Mouse (Mus musculus) small intestine, adult 2 months (tissue): ENCODE measurements around the gene Slc24a5. TPM values are rescaled to one million over a fixed set of nuclear protein-coding genes. Genes with fewer than 3 reads are reported as not detected.

Experiments used
- H3K27ac ChIP-seq: fragments of 200-500 bp; 2 replicates; pipeline ENCODE4 v1.5.1; 2012; ENCODE audit warnings: low read depth, low read length, control low read depth, inconsistent platforms; ENCODE audit not compliant: insufficient read depth
- H3K27me3 ChIP-seq: fragments of 200-500 bp; 2 replicates; pipeline ENCODE4 v1.6.1; 2012; ENCODE audit warnings: mild to moderate bottlenecking, moderate library complexity, low read length, inconsistent platforms; ENCODE audit not compliant: control insufficient read depth, insufficient read depth
- H3K36me3 ChIP-seq: fragments of 200-500 bp; 2 replicates; pipeline ENCODE4 v1.6.1; 2012; ENCODE audit warnings: mild to moderate bottlenecking, low read length, control low read depth, inconsistent platforms; ENCODE audit not compliant: control insufficient read depth, insufficient read depth
- H3K4me1 ChIP-seq: fragments of 200-500 bp; 2 replicates; pipeline ENCODE4 v1.6.1; 2012; ENCODE audit warnings: low read length, inconsistent platforms, mixed read lengths; ENCODE audit not compliant: control insufficient read depth, insufficient read depth, insufficient read length
- H3K4me3 ChIP-seq: fragments of 200-500 bp; 2 replicates; pipeline ENCODE4 v1.5.1; 2012; ENCODE audit warnings: low read depth, mild to moderate bottlenecking, control low read depth, inconsistent platforms, low read length, moderate library complexity
- CTCF ChIP-seq: fragments of 200-500 bp; IDR thresholded peaks from 2 replicates; pipeline ENCODE4 v1.5.1; 2012; ENCODE audit warnings: low read depth, mild to moderate bottlenecking, control low read depth, inconsistent platforms, low read length, moderate library complexity, mixed read lengths; ENCODE audit not compliant: insufficient replicate concordance, insufficient read length; ENCODE audit errors: extremely low read depth
- POLR2A ChIP-seq: fragments of 200-500 bp; IDR thresholded peaks from 2 replicates; pipeline ENCODE4 v1.6.1; 2012; ENCODE audit warnings: low read depth, mild to moderate bottlenecking, control low read depth, inconsistent platforms, low read length, moderate library complexity
- WGBS: fragments of 180-500 bp; shearing (Covaris S2); methylation state at CpG from one replicate; pipeline ENCODE4 v1.1.7; 2018; 5-methylcytosine and 5-hydroxymethylcytosine counted together
- polyA plus RNA-seq: library from polyadenylated mRNA; depleted of rRNA; stranded (reverse); fragments of >200 nt; gene quantifications from 2 replicates; pipeline ENCODE4 v1.2.3, GENCODE M21; 2012

Slc24a5 gene
- polyA plus RNA-seq, 1 experiment = not detected

- no peak overlapping the region for H3K4me3 ChIP-seq
- 0 out of 2 replicates have a peak, but pooled peaks cover 3% of the 10 kb centered on the region for H3K27me3 ChIP-seq
- H3K36me3 ChIP-seq = no peaks in the 10 kb centered on the region
- 36% methylated on average over 4 of the region's 4 CpGs for WGBS
- H3K27ac ChIP-seq = no peak overlapping the region
- TF ChIP-seq CTCF (no peak), POLR2A (no peak)
- H3K4me1 ChIP-seq = no peaks in the 10 kb centered on the region
These were observed 54.3 kb downstream of the Slc24a5 start for GRCm38 (mm10) chr2:125122288-125122623.

GRCm38 (mm10) chr2:125122624-125123476, 54.9 kb downstream of the Slc24a5 start:
- WGBS = 2% methylated on average over 49 of the region's 59 CpGs
- H3K4me1 ChIP-seq = no peaks in the 10 kb centered on the region

GRCm38 (mm10) chr2:125123477-125123852, 55.5 kb downstream of the Slc24a5 start, which contains the start of gene Myef2:
Myef2 (minus strand) TSS chr2:125123661.
- Histone ChIP-seq H3K36me3 (no peaks in the 10 kb centered on the region), H3K4me1 (no peaks in the 10 kb centered on the region), H3K4me3 (peak within 1 kb of the TSS; percentile 84), H3K27me3 (0 out of 2 replicates have a peak, but pooled peaks cover 3% of the 10 kb centered on the region), H3K27ac (no peak within 1 kb of the TSS)
- no peak for TF ChIP-seq CTCF
- 1% methylated on average over 47 of the region's 48 CpGs for WGBS

More at GRCm38 (mm10) chr2:125122624-125123476, 54.9 kb downstream of the Slc24a5 start:
- Histone ChIP-seq H3K36me3 (no peaks in the 10 kb centered on the region), H3K27ac (no peak overlapping the region), H3K27me3 (0 out of 2 replicates have a peak, but pooled peaks cover 3% of the 10 kb centered on the region), H3K4me3 (peak overlapping the region; percentile 84)
- TF ChIP-seq POLR2A (no peak), CTCF (no peak)

- no peaks in the 10 kb centered on the region for H3K36me3 ChIP-seq
- no peaks in the 10 kb centered on the region for H3K4me1 ChIP-seq
- no peak overlapping the region for H3K27ac ChIP-seq
- H3K27me3 ChIP-seq = 0 out of 2 replicates have a peak, but pooled peaks cover 3% of the 10 kb centered on the region
- TF ChIP-seq CTCF (no peak), POLR2A (no peak)
- WGBS = 44% methylated on average over 4 of the region's 4 CpGs
- H3K4me3 ChIP-seq = no peak overlapping the region
These were observed 57.9 kb downstream of the Slc24a5 start for GRCm38 (mm10) chr2:125125824-125126223.

- TF ChIP-seq POLR2A (no peak), CTCF (no peak)
- Histone ChIP-seq H3K36me3 (no peaks in the 10 kb centered on the region), H3K27me3 (0 out of 2 replicates have a peak, but pooled peaks cover 3% of the 10 kb centered on the region), H3K4me1 (no peaks in the 10 kb centered on the region), H3K27ac (no peak overlapping the region), H3K4me3 (no peak overlapping the region)
- 42% methylated on average over 3 of the region's 3 CpGs for WGBS
These were observed 58.9 kb downstream of the Slc24a5 start for GRCm38 (mm10) chr2:125126792-125127191.

GRCm38 (mm10) chr2:125134113-125134512, 66.2 kb downstream of the Slc24a5 start:
- WGBS = 39% methylated on average over 4 of the region's 4 CpGs
- no peaks in the 10 kb centered on the region for H3K4me1 ChIP-seq
- TF ChIP-seq CTCF = no peak
- TF ChIP-seq POLR2A = no peak
- no peak overlapping the region for H3K4me3 ChIP-seq
- H3K27me3 ChIP-seq = peaks cover 3% of the 10 kb centered on the region; the same call in 1 of the 2 replicates
- H3K36me3 ChIP-seq = no peaks in the 10 kb centered on the region
- no peak overlapping the region for H3K27ac ChIP-seq

- H3K27me3 ChIP-seq = peaks cover 3% of the 10 kb centered on the region; the same call in 1 of the 2 replicates
- no peak within 1 kb of the TSS for H3K4me3 ChIP-seq
- TF ChIP-seq CTCF = no peak
- no peaks in the 10 kb centered on the region for H3K4me1 ChIP-seq
- H3K36me3 ChIP-seq = no peaks in the 10 kb centered on the region
- H3K27ac ChIP-seq = no peak within 1 kb of the TSS
- WGBS = 2% methylated on average over 39 of the region's 39 CpGs
These were observed 68.2 kb downstream of the Slc24a5 start, which contains the start of gene Ctxn2 for GRCm38 (mm10) chr2:125135903-125136811. Ctxn2 (plus strand) TSS chr2:125136692.
